Mouse (Mus musculus) hindbrain, embryonic 10.5 days (tissue): ENCODE data around the gene Fbxo24. TPM values are rescaled to one million over a fixed set of nuclear protein-coding genes. Genes with fewer than 3 reads are reported as not detected.

ENCODE experiments used
- DNase-seq: peaks from one replicate; pipeline ENCODE4 v3.0.0-alpha.2; 2017; ENCODE audit warnings: low spot score
- H3K27ac ChIP-seq: fragments of 300-500 bp; sonication (generic); 2 replicates; pipeline ENCODE4 v1.5.1; 2016; ENCODE audit warnings: mild to moderate bottlenecking, moderate library complexity
- H3K27me3 ChIP-seq: fragments of 300-500 bp; sonication (generic); 2 replicates; pipeline ENCODE4 v1.6.1; 2016; ENCODE audit warnings: mild to moderate bottlenecking; ENCODE audit not compliant: poor library complexity, insufficient read depth, severe bottlenecking
- H3K36me3 ChIP-seq: fragments of 300-500 bp; sonication (generic); 2 replicates; pipeline ENCODE4 v1.6.1; 2016; ENCODE audit warnings: mild to moderate bottlenecking, moderate library complexity
- H3K4me1 ChIP-seq: fragments of 300-500 bp; sonication (generic); replicated peaks from 2 replicates; pipeline ENCODE4 v1.6.1; 2016; ENCODE audit warnings: mild to moderate bottlenecking
- H3K4me3 ChIP-seq: fragments of 300-500 bp; sonication (generic); 2 replicates; pipeline ENCODE4 v1.5.1; 2016; ENCODE audit warnings: mild to moderate bottlenecking, moderate library complexity
- H3K9me3 ChIP-seq: fragments of 300-500 bp; sonication (generic); 2 replicates; pipeline ENCODE4 v1.6.1; 2016; ENCODE audit warnings: mild to moderate bottlenecking, moderate library complexity
- whole genome bisulfite sequencing: fragments of 180-500 bp; shearing (Covaris S2); methylation state at CpG from one replicate; pipeline ENCODE4 v1.1.7; 2016; 5-methylcytosine and 5-hydroxymethylcytosine counted together
- polyA plus RNA-seq: library from polyadenylated mRNA; unstranded; fragments of >200 nt; fragmentation: Nextera tagmentation; extraction: Ambion mirVana; gene quantifications from 2 replicates; pipeline ENCODE4 v1.2.1, GENCODE M21; 2016

The Fbxo24 gene
- polyA plus RNA-seq, 1 experiment from 2014 or later = 0.30 TPM

DNA sequence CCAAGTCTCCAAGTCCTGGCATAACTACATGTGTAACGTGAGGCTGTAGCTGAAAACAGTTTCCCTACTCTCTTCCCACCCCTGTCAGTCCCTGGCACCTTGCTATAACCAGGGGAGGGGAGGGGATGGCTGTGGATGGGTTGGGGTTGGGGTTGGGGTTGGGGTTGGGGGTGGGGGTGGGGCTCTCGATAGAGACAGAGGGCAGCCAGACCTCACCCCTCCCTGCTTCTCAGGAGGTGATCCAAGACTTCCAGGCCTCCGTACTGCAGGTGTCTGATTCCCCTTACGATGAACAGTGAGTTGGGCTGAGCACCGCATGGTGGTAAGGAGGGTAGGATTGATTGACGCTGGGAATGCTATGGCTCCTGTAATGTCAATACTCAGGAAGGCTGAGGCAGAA, 63.1 kb downstream of the Fbxo24 start:
- peaks cover 26% of the 10 kb centered on the region for H3K4me1 ChIP-seq
- no peak for DNase-seq
- H3K36me3 ChIP-seq = no peaks in the 10 kb centered on the region; the same call in 1 of the 2 replicates
- WGBS = 72% methylated on average over 6 of the region's 6 CpGs
- no peaks in the 10 kb centered on the region for H3K9me3 ChIP-seq
- H3K27me3 ChIP-seq = no peaks in the 10 kb centered on the region
- no peak overlapping the region for H3K4me3 ChIP-seq
- no peak overlapping the region for H3K27ac ChIP-seq

DNA sequence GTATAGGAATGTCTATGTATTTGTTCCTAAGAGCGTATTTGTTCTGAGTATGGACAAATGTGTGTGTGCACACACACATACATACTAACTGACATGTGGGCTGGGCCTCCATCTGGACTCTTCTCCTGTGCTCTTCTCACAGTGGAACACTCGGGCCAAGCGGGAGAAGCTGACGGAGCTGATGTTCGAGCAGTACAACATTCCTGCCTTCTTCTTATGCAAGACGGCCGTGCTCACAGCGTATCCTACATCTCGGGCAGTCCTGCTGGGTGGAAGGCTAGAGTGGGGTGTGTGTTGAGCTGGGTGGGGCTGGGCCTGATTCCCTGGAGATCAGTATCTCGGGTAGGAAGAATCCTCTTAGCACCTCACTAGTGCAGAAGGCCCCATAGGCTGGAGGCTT, 65.8 kb downstream of the Fbxo24 start:
- peaks cover 9% of the 10 kb centered on the region for H3K4me1 ChIP-seq
- H3K4me3 ChIP-seq = no peak overlapping the region
- no peak for DNase-seq
- H3K27me3 ChIP-seq = peaks cover 4% of the 10 kb centered on the region; the same call in 1 of the 2 replicates
- H3K36me3 ChIP-seq = no peaks in the 10 kb centered on the region; the same call in 1 of the 2 replicates
- no peaks in the 10 kb centered on the region for H3K9me3 ChIP-seq
- WGBS = 77% methylated on average over 10 of the region's 10 CpGs
- no peak overlapping the region for H3K27ac ChIP-seq

Other genes starting within 250 kb of the Fbxo24 start
- 0.05 and 0.13 TPM in 2 replicates for gene Zan, start 151.9 kb downstream of the Fbxo24 start, polyA plus RNA-seq
- 56.1 and 70.9 TPM in 2 replicates for gene Pop7, start 126.5 kb downstream of the Fbxo24 start, polyA plus RNA-seq
- gene Gigyf1, start 110.5 kb downstream of the Fbxo24 start, polyA plus RNA-seq = 14.7 and 14.9 TPM in 2 replicates
- 1.3 and 4.5 TPM in 2 replicates for gene Epo, start 95.8 kb downstream of the Fbxo24 start, polyA plus RNA-seq
- gene Gnb2, start 95.5 kb downstream of the Fbxo24 start, polyA plus RNA-seq = 387 and 460 TPM in 2 replicates
- 10.3 and 47.6 TPM in 2 replicates for gene Actl6b, start 75.5 kb downstream of the Fbxo24 start, polyA plus RNA-seq
- gene Tfr2, start 59.2 kb downstream of the Fbxo24 start, polyA plus RNA-seq = 1.7 and 4.9 TPM in 2 replicates
- 15.2 and 27.5 TPM in 2 replicates for gene Mospd3, start 27.9 kb downstream of the Fbxo24 start, polyA plus RNA-seq
- 72.2 and 95.5 TPM in 2 replicates for gene Pcolce, start 15.2 kb downstream of the Fbxo24 start, polyA plus RNA-seq
- 35.3 and 39.7 TPM in 2 replicates for gene Lrch4, start 119 bp upstream of the Fbxo24 start, polyA plus RNA-seq
- gene Gm20605, start 173 bp upstream of the Fbxo24 start, polyA plus RNA-seq = 14.1 and 14.9 TPM in 2 replicates
- 7.1 and 7.8 TPM in 2 replicates for gene Sap25, start 12.3 kb upstream of the Fbxo24 start, polyA plus RNA-seq
- gene Irs3, start 16.7 kb upstream of the Fbxo24 start, polyA plus RNA-seq = 0.42 and 0.67 TPM in 2 replicates
- 25.9 and 27.6 TPM in 2 replicates for gene Agfg2, start 55.7 kb upstream of the Fbxo24 start, polyA plus RNA-seq
- gene Nyap1, start 112.6 kb upstream of the Fbxo24 start, polyA plus RNA-seq = 4.7 and 9.5 TPM in 2 replicates
- 82.5 and 86.0 TPM in 2 replicates for gene Tsc22d4, start 116.7 kb upstream of the Fbxo24 start, polyA plus RNA-seq
- 51.4 and 78.3 TPM in 2 replicates for gene Ppp1r35, start 149.8 kb upstream of the Fbxo24 start, polyA plus RNA-seq
- gene Mepce, start 158.7 kb upstream of the Fbxo24 start, polyA plus RNA-seq = 12.6 TPM in 2 replicates
- gene Zcwpw1, start 158.8 kb upstream of the Fbxo24 start, polyA plus RNA-seq = 11.9 and 13.9 TPM in 2 replicates
- 0.21 and 0.29 TPM in 2 replicates for gene Pilra, start 207.3 kb upstream of the Fbxo24 start, polyA plus RNA-seq
- not detected in 2 replicates for gene Pilrb1, start 229.1 kb upstream of the Fbxo24 start, polyA plus RNA-seq
- gene Pilrb2, start 242.8 kb upstream of the Fbxo24 start, polyA plus RNA-seq = 0.37 TPM in 1 of 2 replicates, not detected in the other